Mouse (Mus musculus) ES-Bruce4 (cell line): ENCODE measurements around the gene Agfg2. TPM values are rescaled to one million over a fixed set of nuclear protein-coding genes. Genes with fewer than 3 reads are reported as not detected.

Experiments used
- H3K27ac ChIP-seq: 2 replicates; pipeline ENCODE4 v1.5.1; 2012; ENCODE audit warnings: low read length, inconsistent platforms; ENCODE audit not compliant: insufficient read depth
- H3K27me3 ChIP-seq: 2 replicates; pipeline ENCODE4 v1.6.1; 2012; ENCODE audit warnings: mild to moderate bottlenecking, low read length, inconsistent platforms; ENCODE audit not compliant: control insufficient read depth, poor library complexity, insufficient read depth, severe bottlenecking
- H3K36me3 ChIP-seq: 2 replicates; pipeline ENCODE4 v1.6.1; 2012; ENCODE audit warnings: inconsistent platforms, mild to moderate bottlenecking, low read length, moderate library complexity; ENCODE audit not compliant: control insufficient read depth, poor library complexity, insufficient read depth, severe bottlenecking
- H3K4me1 ChIP-seq: one replicate; pipeline ENCODE4 v1.8.1; 2011; ENCODE audit warnings: low read length; ENCODE audit not compliant: control insufficient read depth, insufficient read depth
- H3K4me3 ChIP-seq: 2 replicates; pipeline ENCODE4 v1.5.1; 2011; ENCODE audit warnings: low read depth, mild to moderate bottlenecking, low read length
- H3K9ac ChIP-seq: 2 replicates; pipeline ENCODE4 v1.6.1; 2012; ENCODE audit warnings: low read depth, mild to moderate bottlenecking, inconsistent platforms; ENCODE audit not compliant: poor library complexity, severe bottlenecking
- H3K9me3 ChIP-seq: replicated peaks from 2 replicates; pipeline ENCODE4 v1.6.1; 2012; ENCODE audit warnings: mild to moderate bottlenecking, low read length, inconsistent platforms; ENCODE audit not compliant: control insufficient read depth, poor library complexity, insufficient read depth, severe bottlenecking
- CTCF ChIP-seq: IDR thresholded peaks from one replicate; pipeline ENCODE4 v1.8.1; 2011; ENCODE audit warnings: low read depth, low read length
- EP300 ChIP-seq: IDR thresholded peaks from 2 replicates; pipeline ENCODE4 v1.6.1; 2011; ENCODE audit warnings: low read depth, low read length; ENCODE audit not compliant: insufficient read depth
- POLR2A ChIP-seq: IDR thresholded peaks from one replicate; pipeline ENCODE4 v1.8.1; 2011; ENCODE audit warnings: low read length; ENCODE audit not compliant: insufficient read depth
- polyA plus RNA-seq: library from polyadenylated mRNA; stranded (reverse); fragments of >200 nt; gene quantifications from 2 replicates; pipeline ENCODE4 v1.2.4, GENCODE M21; 2011; ENCODE audit warnings: low read depth; ENCODE audit not compliant: missing spikeins, insufficient read depth, insufficient read length

The Agfg2 gene
- polyA plus RNA-seq, 1 experiment, result 14.8 TPM

DNA sequence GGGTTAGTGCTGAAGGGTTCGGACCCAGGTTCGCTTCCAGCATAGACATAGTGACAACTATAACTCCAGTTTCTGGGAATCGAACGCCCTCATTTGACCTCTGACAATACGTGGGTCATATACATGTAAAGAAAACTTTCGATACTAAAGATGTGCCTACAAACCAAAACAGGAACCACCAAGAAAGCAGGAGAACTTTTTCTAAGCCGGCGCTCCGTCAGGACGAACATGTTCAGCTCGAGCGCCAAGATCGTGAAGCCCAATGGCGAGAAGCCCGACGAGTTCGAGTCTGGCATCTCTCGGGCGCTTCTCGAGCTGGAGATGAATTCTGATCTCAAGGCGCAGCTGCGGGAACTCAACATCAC is 83.2 kb downstream of the Agfg2 start:
- Histone ChIP-seq H3K27me3 (no peaks in the 10 kb centered on the region), H3K27ac (peak overlapping the region; percentile 77), H3K4me3 (peak overlapping the region; percentile 83), H3K9ac (peak overlapping the region; percentile 90), H3K4me1 (peaks cover 5% of the 10 kb centered on the region), H3K9me3 (no peaks in the 10 kb centered on the region), H3K36me3 (peaks cover 11% of the 10 kb centered on the region)
- no peak for TF ChIP-seq CTCF
- no peak for TF ChIP-seq POLR2A
- no peak for TF ChIP-seq EP300

DNA sequence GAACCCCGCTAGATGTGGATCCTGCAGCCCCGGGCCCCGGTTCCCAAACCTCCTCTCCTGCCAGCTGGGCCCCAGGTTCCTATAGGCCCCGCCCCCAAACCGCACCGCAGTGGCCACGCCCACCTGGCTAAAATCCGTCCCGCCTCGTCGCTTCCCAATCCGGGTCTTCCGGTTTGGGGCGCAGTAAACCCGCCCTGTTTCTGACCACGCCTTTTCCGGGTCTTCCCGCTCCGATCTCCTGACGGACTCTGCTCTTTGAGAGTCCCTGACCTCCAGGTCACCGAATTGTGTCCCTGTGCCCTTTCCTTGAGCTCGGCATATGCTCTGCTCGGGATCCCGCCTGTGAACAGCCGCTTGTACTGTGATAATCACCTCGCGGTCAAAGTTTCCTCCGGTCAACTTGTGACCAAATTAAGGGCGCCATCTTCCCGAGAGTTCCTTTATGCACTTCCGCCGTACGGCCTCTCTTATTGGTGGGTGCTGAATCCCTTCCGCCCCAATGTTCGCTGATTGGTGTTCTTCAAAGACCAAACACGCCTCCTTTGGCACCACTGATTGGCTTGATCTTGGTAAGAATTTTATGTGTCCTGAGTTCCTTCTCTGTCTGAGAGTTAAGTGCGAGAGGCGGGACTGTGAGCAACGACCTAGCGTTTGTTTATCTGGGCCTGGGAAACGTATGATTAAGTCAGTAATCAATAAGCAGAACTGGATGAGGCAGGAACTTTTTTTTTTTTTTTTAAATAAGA is 83.7 kb downstream of the Agfg2 start, which contains the start of gene Mospd3:
Gene Mospd3, minus strand, starts transcription at position 440 of the 746 bp plus-strand sequence.
- TF ChIP-seq POLR2A, result peak; percentile 91
- no peak for TF ChIP-seq EP300
- Histone ChIP-seq H3K36me3 (peaks cover 7% of the 10 kb centered on the region), H3K9ac (peak within 1 kb of the TSS; percentile 90), H3K27me3 (no peaks in the 10 kb centered on the region), H3K4me3 (peak within 1 kb of the TSS; percentile 98), H3K27ac (peak within 1 kb of the TSS; percentile 83), H3K4me1 (peaks cover 5% of the 10 kb centered on the region), H3K9me3 (no peaks in the 10 kb centered on the region)

Other genes with a start within 250 kb of the Agfg2 start
- gene Zan, start 207.7 kb downstream of the Agfg2 start, polyA plus RNA-seq, result 0.04 TPM in 1 of 2 replicates, not detected in the other
- 14.4 and 15.0 TPM in 2 replicates for gene Pop7, start 182.2 kb downstream of the Agfg2 start, polyA plus RNA-seq
- gene Gigyf1, start 166.2 kb downstream of the Agfg2 start, polyA plus RNA-seq, result 33.5 and 37.9 TPM in 2 replicates
- gene Epo, start 151.5 kb downstream of the Agfg2 start, polyA plus RNA-seq, result not detected in 2 replicates
- gene Gnb2, start 151.2 kb downstream of the Agfg2 start, polyA plus RNA-seq, result 208 and 237 TPM in 2 replicates
- not detected in 2 replicates for gene Actl6b, start 131.2 kb downstream of the Agfg2 start, polyA plus RNA-seq
- 2.3 and 5.4 TPM in 2 replicates for gene Tfr2, start 114.9 kb downstream of the Agfg2 start, polyA plus RNA-seq
- gene Mospd3, start 83.7 kb downstream of the Agfg2 start, polyA plus RNA-seq, result 20.3 and 22.4 TPM in 2 replicates
- gene Pcolce, start 70.9 kb downstream of the Agfg2 start, polyA plus RNA-seq, result 49.2 and 60.6 TPM in 2 replicates
- 0.48 and 0.94 TPM in 2 replicates for gene Fbxo24, start 55.7 kb downstream of the Agfg2 start, polyA plus RNA-seq
- 25.1 and 28.6 TPM in 2 replicates for gene Lrch4, start 55.6 kb downstream of the Agfg2 start, polyA plus RNA-seq
- 5.4 and 9.0 TPM in 2 replicates for gene Gm20605, start 55.6 kb downstream of the Agfg2 start, polyA plus RNA-seq
- 5.0 and 7.9 TPM in 2 replicates for gene Sap25, start 43.4 kb downstream of the Agfg2 start, polyA plus RNA-seq
- 1.2 and 1.5 TPM in 2 replicates for gene Irs3, start 39.0 kb downstream of the Agfg2 start, polyA plus RNA-seq
- gene Nyap1, start 56.9 kb upstream of the Agfg2 start, polyA plus RNA-seq, result 12.4 and 13.0 TPM in 2 replicates
- gene Tsc22d4, start 61.0 kb upstream of the Agfg2 start, polyA plus RNA-seq, result 47.7 and 53.3 TPM in 2 replicates
- gene Ppp1r35, start 94.1 kb upstream of the Agfg2 start, polyA plus RNA-seq, result 30.3 and 35.4 TPM in 2 replicates
- 21.6 and 24.8 TPM in 2 replicates for gene Mepce, start 102.9 kb upstream of the Agfg2 start, polyA plus RNA-seq
- gene Zcwpw1, start 103.1 kb upstream of the Agfg2 start, polyA plus RNA-seq, result 15.0 and 15.5 TPM in 2 replicates
- gene Pilra, start 151.6 kb upstream of the Agfg2 start, polyA plus RNA-seq, result not detected in 2 replicates
- not detected in 2 replicates for gene Pilrb1, start 173.4 kb upstream of the Agfg2 start, polyA plus RNA-seq
- gene Pilrb2, start 187.1 kb upstream of the Agfg2 start, polyA plus RNA-seq, result not detected in 2 replicates
- not detected in 2 replicates for gene Cyp3a13, start 236.9 kb upstream of the Agfg2 start, polyA plus RNA-seq